Mouse (Mus musculus): Measurements from ENCODE around the gene Cblc.

DNA sequence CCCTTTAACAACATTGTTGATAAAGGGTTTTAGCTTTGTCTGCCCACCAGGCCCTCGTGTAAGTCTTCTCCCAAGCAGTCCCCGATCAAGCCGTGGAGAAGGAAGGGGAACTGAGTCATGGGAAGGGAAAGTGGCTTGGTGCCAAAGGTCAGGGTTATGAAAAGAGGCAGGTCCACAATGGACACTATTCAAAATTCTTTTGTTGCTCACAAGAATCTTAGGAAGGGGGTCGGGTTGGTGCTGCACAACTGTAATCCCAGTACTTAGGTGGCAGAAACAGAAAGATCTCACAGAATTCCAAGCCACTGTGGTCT lies 45.6 kb downstream of the Cblc start:
- TF ChIP-seq POLR2A (IDR thresholded peaks at IDR 0.05; ENCODE audit: borderline replicate concordance, low read depth, low read length) (no peak), CTCF (IDR thresholded peaks at IDR 0.05; ENCODE audit: low read depth, low read length) (no peak)

Measured in bone marrow macrophage, adult 2 months (primary cell).